Mouse (Mus musculus) kidney, postnatal 0 days (tissue): ENCODE measurements around the gene Akr1c12. TPM values are rescaled to one million over a fixed set of nuclear protein-coding genes. Genes with fewer than 3 reads are reported as not detected.
"Not testable (repeated sequence)": the region's sequence is repeated elsewhere in the genome, so short reads cannot be mapped to it uniquely, and the experiment has no call there.

Experiments used
- ATAC-seq: fragments of 200-750 bp; cut with Nextera tagmentation; replicated peaks from 2 replicates; pipeline ENCODE4 v1.8.0; 2017; ENCODE audit warnings: low read depth, moderate number of reproducible peaks, moderate TSS enrichment, moderate library complexity; ENCODE audit not compliant: low FRiP score
- DNase-seq: peaks from one replicate; pipeline ENCODE4 v3.0.0-alpha.2; 2016; ENCODE audit warnings: low spot score
- H3K27ac ChIP-seq: fragments of 300-500 bp; sonication (generic); 2 replicates; pipeline ENCODE4 v1.5.1; 2014; ENCODE audit warnings: mild to moderate bottlenecking
- H3K27me3 ChIP-seq: fragments of 300-500 bp; sonication (generic); 2 replicates; pipeline ENCODE4 v1.6.1; 2014; ENCODE audit warnings: low read length, mixed read lengths; ENCODE audit not compliant: insufficient read depth
- H3K36me3 ChIP-seq: fragments of 300-500 bp; sonication (generic); 2 replicates; pipeline ENCODE4 v1.6.1; 2014; ENCODE audit warnings: low read length, mixed read lengths; ENCODE audit not compliant: insufficient read depth
- H3K4me1 ChIP-seq: fragments of 300-500 bp; sonication (generic); replicated peaks from 2 replicates; pipeline ENCODE4 v1.6.1; 2014; ENCODE audit warnings: antibody characterized with exemption, low read length, mixed read lengths; ENCODE audit not compliant: insufficient read depth
- H3K4me2 ChIP-seq: fragments of 300-500 bp; sonication (generic); 2 replicates; pipeline ENCODE4 v1.6.1; 2014; ENCODE audit warnings: mild to moderate bottlenecking, low read length, moderate library complexity, mixed read lengths
- H3K4me3 ChIP-seq: fragments of 300-500 bp; sonication (generic); replicated peaks from 2 replicates; pipeline ENCODE4 v1.5.1; 2014; ENCODE audit warnings: low read depth, low read length
- H3K9ac ChIP-seq: fragments of 300-500 bp; sonication (generic); 2 replicates; pipeline ENCODE4 v1.6.1; 2014; ENCODE audit warnings: low read depth, low read length
- H3K9me3 ChIP-seq: fragments of 300-500 bp; sonication (generic); replicated peaks from 2 replicates; pipeline ENCODE4 v1.6.1; 2016; ENCODE audit warnings: low read length, inconsistent platforms, mixed read lengths
- CTCF ChIP-seq: IDR thresholded peaks from 2 replicates; pipeline ENCODE4 v1.5.1; 2016; ENCODE audit warnings: antibody characterized with exemption, low read depth, mild to moderate bottlenecking, moderate library complexity
- WGBS: fragments of 180-500 bp; shearing (Covaris S2); extraction: QIAGEN DNeasy Blood & Tissue Kit; methylation state at CpG from one replicate; pipeline ENCODE4 v1.1.7; 2014; 5-methylcytosine and 5-hydroxymethylcytosine counted together
- polyA plus RNA-seq: library from polyadenylated mRNA; unstranded; fragments of >200 nt; fragmentation: Nextera tagmentation; extraction: Ambion mirVana; gene quantifications from 2 replicates; pipeline ENCODE4 v1.2.1, GENCODE M21; 2015

Akr1c12 gene
- polyA plus RNA-seq, 1 experiment from 2014 or later, result 6.8 TPM

DNA sequence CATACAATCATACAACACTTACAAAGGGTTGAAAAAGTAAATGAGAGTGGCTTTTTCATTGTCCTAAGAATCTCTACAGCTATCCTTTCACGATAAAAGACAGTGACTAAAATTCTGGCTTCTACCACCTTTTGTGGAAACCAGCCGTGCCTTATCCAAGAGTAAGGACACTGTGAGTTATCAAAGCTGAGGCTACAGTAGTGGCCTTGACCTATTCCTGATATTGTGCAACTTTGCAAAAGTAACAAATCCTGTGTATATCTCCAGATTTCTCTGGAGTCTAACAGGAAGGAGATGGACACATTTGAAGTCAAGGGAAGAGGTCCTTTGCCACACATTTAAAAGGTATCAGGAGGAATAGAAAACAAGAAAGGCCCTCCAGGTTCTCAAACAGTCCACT lies 1.7 kb downstream of the Akr1c12 start:
- H3K9ac ChIP-seq, result no peak overlapping the region
- DNase-seq, result no peak
- no peaks in the 10 kb centered on the region for H3K36me3 ChIP-seq
- no peak for ATAC-seq
- H3K4me1 ChIP-seq, result 0 out of 2 replicates have a peak, but pooled peaks cover 4% of the 10 kb centered on the region
- no peak overlapping the region for H3K4me2 ChIP-seq
- H3K27ac ChIP-seq, result no peak overlapping the region
- no peak overlapping the region for H3K4me3 ChIP-seq
- H3K9me3 ChIP-seq, result no peaks in the 10 kb centered on the region
- WGBS, result 95% methylated on average over 2 of the region's 2 CpGs
- no peaks in the 10 kb centered on the region for H3K27me3 ChIP-seq
- no peak for TF ChIP-seq CTCF

- Histone ChIP-seq H3K27me3 (no peaks in the 10 kb centered on the region), H3K9me3 (no peaks in the 10 kb centered on the region), H3K4me1 (no peaks in the 10 kb centered on the region), H3K4me3 (no peak overlapping the region), H3K9ac (no peak overlapping the region), H3K27ac (no peak overlapping the region), H3K4me2 (no peak overlapping the region), H3K36me3 (no peaks in the 10 kb centered on the region)
- DNase-seq, result no peak
- TF ChIP-seq CTCF, result no peak
- no peak for ATAC-seq
Observed at GRCm38 (mm10) chr13:4270860-4271259, 8.4 kb downstream of the Akr1c12 start.

DNA sequence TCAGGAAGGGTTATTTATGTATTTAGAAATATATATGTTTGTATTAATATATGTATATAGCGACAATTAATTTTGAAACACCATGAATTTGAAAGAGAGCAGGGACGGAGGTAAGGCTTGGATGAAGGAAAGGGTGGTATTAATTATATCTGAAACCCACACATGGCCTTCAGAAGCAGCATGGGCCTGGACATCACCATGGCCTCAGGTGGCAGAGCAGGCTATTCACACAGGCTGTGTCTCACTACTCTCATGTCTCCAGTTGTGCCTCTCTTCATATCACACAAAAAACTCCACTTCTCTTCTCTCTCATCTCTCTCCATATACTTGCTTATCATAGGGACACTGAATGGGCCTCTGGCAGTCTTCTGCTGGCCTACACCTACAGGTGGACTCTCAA lies 13.8 kb downstream of the Akr1c12 start:
- not testable (repeated sequence) for ATAC-seq, DNase-seq
- 91% methylated on average over 2 of the region's 2 CpGs for WGBS

DNA sequence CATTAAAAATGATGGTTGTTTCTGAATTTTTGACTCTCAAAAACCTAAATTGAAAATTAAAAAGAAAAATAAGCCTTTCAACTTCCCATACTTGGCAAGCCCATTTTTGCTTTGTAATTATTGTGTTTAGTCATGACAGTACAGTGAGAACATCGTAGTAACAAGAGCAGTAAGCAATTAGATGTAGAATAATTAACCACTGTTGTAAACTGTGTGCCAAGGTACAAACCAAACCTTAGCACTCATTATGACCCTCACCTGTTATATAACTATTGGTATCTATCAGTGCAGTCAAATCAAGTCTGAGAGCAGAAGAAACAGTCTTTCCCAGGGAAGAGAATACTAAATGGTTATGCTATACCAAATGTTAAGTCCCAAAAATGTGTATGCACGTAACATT lies 14.2 kb downstream of the Akr1c12 start:
- Histone ChIP-seq H3K9me3 (no peaks in the 10 kb centered on the region), H3K9ac (no peak overlapping the region), H3K4me3 (no peak overlapping the region), H3K27ac (no peak overlapping the region), H3K36me3 (no peaks in the 10 kb centered on the region), H3K27me3 (no peaks in the 10 kb centered on the region), H3K4me2 (no peak overlapping the region), H3K4me1 (no peaks in the 10 kb centered on the region)
- 75% methylated on average over 2 of the region's 2 CpGs for WGBS
- ATAC-seq (no peak), DNase-seq (no peak)
- no peak for TF ChIP-seq CTCF

More for the DNA sequence above, 13.8 kb downstream of the Akr1c12 start:
- not testable (repeated sequence) for H3K4me2 ChIP-seq, H3K36me3 ChIP-seq, H3K9ac ChIP-seq, H3K9me3 ChIP-seq, H3K27me3 ChIP-seq, H3K27ac ChIP-seq, H3K4me1 ChIP-seq, H3K4me3 ChIP-seq

- no peak for TF ChIP-seq CTCF
- DNase-seq (no peak), ATAC-seq (no peak)
- no peak overlapping the region for H3K4me3 ChIP-seq
- no peak overlapping the region for H3K27ac ChIP-seq
- no peak overlapping the region for H3K4me2 ChIP-seq
- no peaks in the 10 kb centered on the region for H3K4me1 ChIP-seq
- H3K9me3 ChIP-seq, result no peaks in the 10 kb centered on the region
- H3K36me3 ChIP-seq, result no peaks in the 10 kb centered on the region
- 84% methylated on average over 3 of the region's 3 CpGs for WGBS
- H3K9ac ChIP-seq, result no peak overlapping the region
- H3K27me3 ChIP-seq, result no peaks in the 10 kb centered on the region
Observed at GRCm38 (mm10) chr13:4264612-4265011, 14.6 kb downstream of the Akr1c12 start.

DNA sequence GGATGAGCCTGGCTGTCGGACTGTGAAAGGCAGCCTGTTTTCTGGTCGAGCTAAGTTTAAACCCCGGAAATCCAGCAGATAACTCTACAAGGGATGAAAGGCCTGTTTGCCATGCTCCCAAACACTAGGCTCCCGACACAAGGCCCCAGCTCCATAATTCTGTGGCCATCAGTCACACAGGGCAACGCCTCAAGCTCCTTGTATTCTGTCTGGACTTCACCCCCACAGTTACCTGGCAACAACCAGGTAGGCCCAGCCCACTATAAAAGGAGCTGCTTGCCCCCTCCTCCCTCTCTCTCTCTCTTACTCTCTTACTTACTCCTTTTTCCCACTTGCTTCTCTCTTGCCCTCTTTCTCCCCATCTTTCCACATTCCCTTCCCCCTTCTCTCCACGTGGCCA lies 21.9 kb downstream of the Akr1c12 start:
- Histone ChIP-seq H3K4me2 (no peak overlapping the region), H3K4me3 (no peak overlapping the region), H3K27me3 (no peaks in the 10 kb centered on the region), H3K36me3 (no peaks in the 10 kb centered on the region), H3K9ac (no peak overlapping the region), H3K27ac (no peak overlapping the region), H3K9me3 (no peaks in the 10 kb centered on the region), H3K4me1 (no peaks in the 10 kb centered on the region)
- ATAC-seq, result no peak
- no peak for DNase-seq
- no peak for TF ChIP-seq CTCF
- 81% methylated on average over 6 of the region's 6 CpGs for WGBS

GRCm38 (mm10) chr13:4256894-4257293 lies 22.3 kb downstream of the Akr1c12 start:
- H3K4me3 ChIP-seq, H3K4me2 ChIP-seq, H3K9me3 ChIP-seq, H3K4me1 ChIP-seq, DNase-seq, H3K27ac ChIP-seq, H3K9ac ChIP-seq, H3K36me3 ChIP-seq, H3K27me3 ChIP-seq, ATAC-seq: not testable (repeated sequence)
